In genomic region chr7:132673931-132674755, GRCm38 (mm10) we compare ENCODE assay signal across 9 mouse cellular contexts.
A peak's percentile ranks its signal among the peaks of the same experiment; 100 is the strongest.
DNase-seq lines count a peak whose midpoint lies in the region; ATAC-seq and TF ChIP-seq lines count a peak whose summit lies in the region.
"Had no signal": no experiment of that assay in that cellular context is flagged by ENCODE, and none has a peak within 500 bp of the region (broad histone marks: within the 10 kb centered on the region; RNA-seq: fewer than 3 reads in every experiment).

No protein-coding gene starts in this region.

- peaks cover 50% of the 10 kb centered on the region for H3K4me1 ChIP-seq in cerebellum, adult 2 months (ENCODE audit: control insufficient read depth, insufficient read depth, low read length)
- peaks cover 10% of the 10 kb centered on the region for H3K4me1 ChIP-seq in kidney, embryonic 15.5 days
- no peaks in the 10 kb centered on the region for H3K4me1 ChIP-seq in forebrain, embryonic 15.5 days

- no peak overlapping the region for H3K27ac ChIP-seq in cerebellum, adult 2 months (ENCODE audit: insufficient read depth, low read length)
- H3K27ac ChIP-seq in kidney, embryonic 15.5 days: no peak overlapping the region
- no peak overlapping the region for H3K27ac ChIP-seq in forebrain, embryonic 15.5 days (replicated peaks)

- no peaks in the 10 kb centered on the region for H3K27me3 ChIP-seq in cerebellum, adult 2 months (ENCODE audit: control insufficient read depth, insufficient read depth, low read length)
- no peaks in the 10 kb centered on the region for H3K27me3 ChIP-seq in kidney, embryonic 15.5 days
- H3K27me3 ChIP-seq in forebrain, embryonic 15.5 days: no peaks in the 10 kb centered on the region
- H3K27me3 ChIP-seq: megakaryocyte, embryonic 14.5 days had no signal

- no peak; the same call in 1 of the 2 replicates for TF ChIP-seq CTCF in cerebellum, adult 2 months (IDR thresholded peaks at IDR 0.05; ENCODE audit: borderline replicate concordance, insufficient read depth, low read depth, low read length)

- H3K4me3 ChIP-seq in cerebellum, adult 2 months (replicated peaks; ENCODE audit: insufficient read depth, low read depth, low read length): no peak overlapping the region
- H3K4me3 ChIP-seq in kidney, embryonic 15.5 days (replicated peaks): no peak overlapping the region
- H3K4me3 ChIP-seq in forebrain, embryonic 15.5 days: no peak overlapping the region
- H3K4me3 ChIP-seq: megakaryocyte, embryonic 14.5 days had no signal

- no peaks in the 10 kb centered on the region for H3K36me3 ChIP-seq in kidney, embryonic 15.5 days
- H3K36me3 ChIP-seq in forebrain, embryonic 15.5 days: no peaks in the 10 kb centered on the region

- no peak overlapping the region for H3K4me2 ChIP-seq in kidney, embryonic 15.5 days
- no peak overlapping the region for H3K4me2 ChIP-seq in forebrain, embryonic 15.5 days (replicated peaks)

- no peaks in the 10 kb centered on the region for H3K9me3 ChIP-seq in kidney, embryonic 15.5 days (replicated peaks)
- no peaks in the 10 kb centered on the region for H3K9me3 ChIP-seq in forebrain, embryonic 15.5 days
- H3K9me3 ChIP-seq: megakaryocyte, embryonic 14.5 days had no signal

- no peak overlapping the region for H3K9ac ChIP-seq in kidney, embryonic 15.5 days
- H3K9ac ChIP-seq in forebrain, embryonic 15.5 days (replicated peaks): no peak overlapping the region

- DNase-seq in cerebellum, adult 2 months: peak; percentile 46 to 52
- DNase-seq in cerebellum, adult 8-10 months: no peak
- DNase-seq in adrenal gland, adult 18-20 months (ENCODE audit: low spot score in 2 of 2): peak; percentile 27 to 51
- DNase-seq in heart, adult 11 months: peak; percentile 99
- peak; percentile 39 for DNase-seq in ovary, postnatal 14 days (ENCODE audit: low spot score)
- no peak for DNase-seq in urinary bladder, adult 18-20 months (ENCODE audit: low spot score in 2 of 2)

- no peak for TF ChIP-seq POLR2A in cerebellum, adult 2 months (IDR thresholded peaks at IDR 0.05; ENCODE audit: borderline replicate concordance, insufficient read depth, low read length)

- 0 out of 2 replicates have a peak, but pooled peaks have one; percentile 41 for ATAC-seq in kidney, embryonic 15.5 days (replicated peaks; ENCODE audit: low FRiP score)
- no peak for ATAC-seq in forebrain, embryonic 15.5 days (replicated peaks)

- WGBS in cerebellum, adult 2 months: 54% methylated on average over 17 of the region's 17 CpGs
- 44% methylated on average over 17 of the region's 17 CpGs for WGBS in kidney, embryonic 15.5 days
- WGBS in forebrain, embryonic 15.5 days: 54% methylated on average over 17 of the region's 17 CpGs

Comparison
In these comparisons a context has a peak if more than half of its experiments do, and no peak if none do; other contexts are left out.
1. DNase-seq: peak in cerebellum, adult 2 months (2 of 2), adrenal gland, adult 18-20 months (2 of 2), heart, adult 11 months (single experiment) and ovary, postnatal 14 days (single experiment); none in cerebellum, adult 8-10 months (single experiment) and urinary bladder, adult 18-20 months (0 of 2).